Mouse (Mus musculus): ENCODE results near the gene Gle1. TPM values are rescaled to one million over a fixed set of nuclear protein-coding genes. Genes with fewer than 3 reads are reported as not detected.

Gle1 gene
- polyA plus RNA-seq, 1 experiment from 2014 or later = 59.6 TPM

DNA sequence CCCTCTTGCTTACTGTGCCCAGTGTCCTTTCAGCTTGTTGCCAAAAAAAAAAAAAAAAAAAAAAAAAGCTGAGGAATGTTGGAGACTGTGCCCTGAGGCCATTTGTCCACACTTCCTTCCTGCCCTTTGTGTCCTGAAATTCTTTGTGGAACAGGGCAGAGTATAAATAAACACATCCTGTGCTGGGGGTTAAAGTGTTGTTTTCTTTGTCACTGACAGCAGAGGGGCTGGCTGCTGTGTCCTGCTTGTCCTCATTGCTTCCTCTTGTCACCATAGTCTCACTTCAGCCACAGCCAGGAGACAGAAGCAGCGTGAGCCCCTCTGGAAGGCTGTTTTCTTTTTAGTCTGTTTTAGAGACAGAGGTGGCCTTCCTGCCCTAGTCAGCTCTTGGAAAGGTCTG is 9.5 kb downstream of the Gle1 start:
- H3K4me3 ChIP-seq (ENCODE audit: low read length) = no peak overlapping the region
- no peak for ATAC-seq
- no peaks in the 10 kb centered on the region for H3K27me3 ChIP-seq (replicated peaks; ENCODE audit: control insufficient read depth, insufficient read depth, low read length)
- H3K9ac ChIP-seq (ENCODE audit: low read depth, low read length) = no peak overlapping the region
- H3K27ac ChIP-seq (ENCODE audit: low read depth, low read length) = no peak overlapping the region
- WGBS = 63% methylated on average over 1 of the region's 1 CpGs
- H3K4me2 ChIP-seq (ENCODE audit: low read length) = no peak overlapping the region
- no peaks in the 10 kb centered on the region for H3K9me3 ChIP-seq (ENCODE audit: control insufficient read depth, low read length)
- H3K4me1 ChIP-seq (ENCODE audit: control insufficient read depth, insufficient read depth, low read depth, low read length) = no peaks in the 10 kb centered on the region
- peaks cover 34% of the 10 kb centered on the region for H3K36me3 ChIP-seq (ENCODE audit: control insufficient read depth, insufficient read depth, low read length)

DNA sequence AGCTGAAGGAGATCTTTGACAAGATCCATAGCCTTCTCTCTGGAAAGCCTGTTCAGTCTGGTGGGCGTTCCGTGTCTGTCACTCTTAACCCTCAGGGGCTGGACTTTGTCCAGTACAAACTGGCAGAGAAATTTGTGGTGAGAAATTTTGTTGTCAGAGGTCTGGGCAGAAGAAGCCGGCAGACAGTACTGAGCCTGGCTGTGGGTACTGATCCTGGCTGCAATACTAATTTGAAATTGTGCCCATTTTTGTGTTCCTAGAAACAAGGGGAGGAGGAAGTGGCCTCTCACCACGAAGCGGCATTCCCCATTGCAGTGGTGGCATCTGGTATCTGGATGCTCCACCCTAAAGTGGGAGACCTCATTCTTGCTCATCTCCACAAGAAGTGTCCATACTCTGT is 13.7 kb downstream of the Gle1 start:
- no peak for ATAC-seq
- Histone ChIP-seq H3K4me2 (ENCODE audit: low read length) (no peak overlapping the region), H3K27ac (ENCODE audit: low read depth, low read length) (no peak overlapping the region), H3K4me3 (ENCODE audit: low read length) (no peak overlapping the region), H3K9me3 (ENCODE audit: control insufficient read depth, low read length) (no peaks in the 10 kb centered on the region), H3K27me3 (replicated peaks; ENCODE audit: control insufficient read depth, insufficient read depth, low read length) (no peaks in the 10 kb centered on the region), H3K9ac (ENCODE audit: low read depth, low read length) (no peak overlapping the region), H3K36me3 (ENCODE audit: control insufficient read depth, insufficient read depth, low read length) (peaks cover 35% of the 10 kb centered on the region), H3K4me1 (ENCODE audit: control insufficient read depth, insufficient read depth, low read depth, low read length) (no peaks in the 10 kb centered on the region)
- WGBS = 99% methylated on average over 5 of the region's 5 CpGs

DNA sequence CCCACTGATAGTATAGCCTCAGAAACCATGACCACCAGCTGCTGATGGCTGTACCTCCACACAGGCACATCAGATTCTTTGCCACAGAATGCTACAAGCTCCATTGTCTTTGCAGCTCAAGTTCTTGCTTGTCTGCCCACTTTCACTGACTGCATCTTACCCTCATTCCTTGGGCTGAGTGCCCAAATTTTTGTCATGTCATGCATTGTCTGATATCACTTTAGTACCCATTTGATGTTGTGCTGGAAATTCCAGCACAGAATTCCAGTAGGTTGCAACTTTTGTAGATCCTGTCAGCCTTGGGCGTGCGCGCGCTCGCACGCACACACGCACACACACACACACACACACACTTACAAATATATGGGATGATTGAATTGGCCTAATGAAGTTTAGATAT is 26.0 kb downstream of the Gle1 start:
- no peak overlapping the region for H3K4me3 ChIP-seq (ENCODE audit: low read length)
- no peak overlapping the region for H3K4me2 ChIP-seq (ENCODE audit: low read length)
- no peak overlapping the region for H3K9ac ChIP-seq (ENCODE audit: low read depth, low read length)
- H3K36me3 ChIP-seq (ENCODE audit: control insufficient read depth, insufficient read depth, low read length) = peaks cover 17% of the 10 kb centered on the region
- ATAC-seq = no peak
- no peaks in the 10 kb centered on the region for H3K27me3 ChIP-seq (replicated peaks; ENCODE audit: control insufficient read depth, insufficient read depth, low read length)
- peaks cover 9% of the 10 kb centered on the region for H3K4me1 ChIP-seq (ENCODE audit: control insufficient read depth, insufficient read depth, low read depth, low read length)
- no peak overlapping the region for H3K27ac ChIP-seq (ENCODE audit: low read depth, low read length)
- 98% methylated on average over 7 of the region's 7 CpGs for WGBS
- no peaks in the 10 kb centered on the region for H3K9me3 ChIP-seq (ENCODE audit: control insufficient read depth, low read length)

DNA sequence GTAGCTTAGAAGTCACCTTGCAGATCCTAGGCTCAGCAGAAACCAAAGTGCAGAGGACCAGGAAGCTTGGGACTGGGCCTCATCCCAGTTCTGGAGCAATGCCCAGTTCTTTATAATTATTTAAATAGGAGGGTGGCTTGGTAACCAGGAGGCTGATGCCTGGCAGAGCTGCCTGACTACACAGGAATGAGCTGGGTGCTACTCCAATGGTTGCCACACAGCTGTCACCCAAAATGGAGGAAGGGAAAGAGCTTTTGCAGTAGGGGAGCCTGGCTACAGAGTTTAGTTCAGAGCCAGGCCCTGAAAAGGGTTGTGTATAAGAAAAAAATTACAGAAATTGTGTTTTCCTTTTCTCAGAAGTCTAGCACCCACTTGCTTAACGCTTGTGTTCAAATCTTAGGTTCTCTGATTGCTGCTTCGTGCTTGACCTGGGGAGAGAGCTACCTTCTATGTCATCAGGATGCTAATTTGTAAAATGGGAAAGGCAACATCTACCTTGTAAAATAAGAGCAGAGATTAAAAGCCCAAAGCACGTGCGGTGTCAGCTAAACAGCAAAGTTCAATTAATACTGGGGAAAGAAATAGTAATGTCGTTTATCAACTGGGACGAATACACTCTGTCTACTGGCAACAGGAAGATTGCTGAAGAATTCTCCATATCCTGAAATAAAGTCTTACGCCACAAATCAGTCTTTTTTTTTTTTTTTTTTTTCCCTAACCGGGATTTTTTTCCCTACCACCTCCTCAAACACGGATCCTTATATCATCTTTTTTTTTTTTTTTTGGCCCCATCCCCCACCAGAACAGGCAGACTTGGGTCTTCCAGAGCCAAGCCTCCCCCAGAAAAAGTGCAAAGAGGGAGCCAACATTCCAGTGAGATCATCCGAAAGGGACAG is 29.4 kb downstream of the Gle1 start:
- WGBS = 16% methylated on average over 10 of the region's 10 CpGs
- H3K4me1 ChIP-seq (ENCODE audit: control insufficient read depth, insufficient read depth, low read depth, low read length) = peaks cover 38% of the 10 kb centered on the region

DNA sequence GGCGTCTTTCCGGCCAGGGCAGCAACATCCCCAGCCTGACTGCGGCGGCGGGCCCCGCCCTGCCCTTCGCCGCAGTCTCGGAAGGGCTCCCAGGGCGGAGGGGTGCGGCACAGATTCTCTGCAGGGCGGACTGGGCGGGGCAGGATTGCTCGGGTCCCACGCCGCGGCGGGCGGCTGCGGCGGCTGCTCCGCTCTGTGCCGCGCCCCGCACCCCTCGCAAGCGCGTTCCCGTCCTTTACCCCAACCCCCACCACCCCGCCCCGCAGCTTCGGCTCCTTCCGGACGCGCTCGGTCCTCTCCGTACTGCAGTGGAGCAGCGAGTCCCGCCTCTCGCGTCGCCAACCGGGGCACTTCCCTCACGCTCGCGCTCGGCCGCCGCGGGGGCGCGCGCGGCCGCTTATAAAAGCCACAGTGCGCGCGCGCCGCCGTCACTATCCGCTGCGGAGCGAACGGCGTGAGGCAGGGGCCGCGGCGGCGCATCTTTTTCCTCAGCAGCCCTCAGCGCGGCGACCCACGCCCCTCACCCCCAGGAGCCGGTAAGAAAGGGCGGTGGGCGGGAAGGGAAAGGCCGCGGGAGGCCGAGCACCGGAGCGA is 30.1 kb downstream of the Gle1 start, which contains the start of gene Sptan1:
TSS of gene Sptan1 (plus strand) at position 311 of the 594 bp plus-strand sequence.
- Histone ChIP-seq H3K4me3 (ENCODE audit: low read length) (peak within 1 kb of the TSS; percentile 86), H3K4me1 (ENCODE audit: control insufficient read depth, insufficient read depth, low read depth, low read length) (peaks cover 43% of the 10 kb centered on the region), H3K27ac (ENCODE audit: low read depth, low read length) (peak within 1 kb of the TSS; percentile 98), H3K9me3 (ENCODE audit: control insufficient read depth, low read length) (no peaks in the 10 kb centered on the region), H3K9ac (ENCODE audit: low read depth, low read length) (peak within 1 kb of the TSS; percentile 98), H3K36me3 (ENCODE audit: control insufficient read depth, insufficient read depth, low read length) (no peaks in the 10 kb centered on the region; the same call in 1 of the 2 replicates), H3K27me3 (replicated peaks; ENCODE audit: control insufficient read depth, insufficient read depth, low read length) (no peaks in the 10 kb centered on the region), H3K4me2 (ENCODE audit: low read length) (peak within 1 kb of the TSS; percentile 84)
- WGBS = under 1% methylated on average over 79 of the region's 82 CpGs
- peak; percentile 99 for ATAC-seq

More for the DNA sequence above, 29.4 kb downstream of the Gle1 start:
- Histone ChIP-seq H3K27me3 (replicated peaks; ENCODE audit: control insufficient read depth, insufficient read depth, low read length) (no peaks in the 10 kb centered on the region), H3K4me2 (ENCODE audit: low read length) (peak overlapping the region; percentile 84), H3K9ac (ENCODE audit: low read depth, low read length) (peak overlapping the region; percentile 91), H3K9me3 (ENCODE audit: control insufficient read depth, low read length) (no peaks in the 10 kb centered on the region), H3K36me3 (ENCODE audit: control insufficient read depth, insufficient read depth, low read length) (peaks cover 3% of the 10 kb centered on the region; the same call in 1 of the 2 replicates), H3K27ac (ENCODE audit: low read depth, low read length) (peak overlapping the region; percentile 98), H3K4me3 (ENCODE audit: low read length) (peak overlapping the region; percentile 86)
- 0 out of 2 replicates have a peak, but pooled peaks have one; percentile 12 for ATAC-seq

DNA sequence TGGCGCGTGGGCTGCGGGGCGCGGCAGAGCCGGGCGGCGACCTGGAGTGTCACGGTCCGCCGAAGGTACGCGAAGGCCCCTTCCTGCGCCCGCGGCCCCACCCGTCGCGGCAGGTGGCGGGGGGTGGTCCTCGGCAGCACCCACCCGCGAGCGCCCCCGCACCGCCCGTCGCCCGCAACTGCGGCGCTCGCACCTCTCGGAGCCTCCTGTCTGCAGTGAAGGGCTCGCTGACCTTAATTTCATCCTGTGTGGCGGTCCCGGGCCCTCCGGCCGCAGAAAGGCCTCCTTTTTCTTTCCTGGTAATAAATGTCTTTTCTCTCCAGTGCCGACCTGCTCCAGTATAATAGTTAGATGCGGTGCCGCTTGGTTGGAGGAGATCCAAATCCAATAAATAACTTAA is 30.7 kb downstream of the Gle1 start:
- ATAC-seq = peak; percentile 37

DNA sequence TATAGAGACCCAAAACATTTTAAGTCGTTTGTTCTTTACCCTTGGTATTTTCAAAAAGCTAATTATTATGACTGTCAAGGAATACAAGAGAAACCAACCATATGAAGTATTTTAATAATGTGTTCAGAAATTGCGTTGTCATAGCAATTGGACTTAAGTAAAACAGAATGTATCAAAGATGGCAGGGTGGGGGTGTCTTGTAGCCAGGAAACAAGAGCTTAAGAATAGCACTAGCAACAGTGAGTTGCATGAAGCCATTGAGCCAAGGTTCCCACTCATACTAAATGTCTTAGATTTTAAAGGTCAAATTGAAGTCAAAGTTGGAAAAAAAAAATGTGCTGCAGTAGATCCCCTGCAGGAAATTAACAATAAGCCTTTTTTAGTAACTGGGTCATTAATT is 31.6 kb downstream of the Gle1 start:
- Histone ChIP-seq H3K4me1 (ENCODE audit: control insufficient read depth, insufficient read depth, low read depth, low read length) (peaks cover 47% of the 10 kb centered on the region), H3K4me3 (ENCODE audit: low read length) (peak overlapping the region; percentile 86), H3K9me3 (ENCODE audit: control insufficient read depth, low read length) (no peaks in the 10 kb centered on the region), H3K27me3 (replicated peaks; ENCODE audit: control insufficient read depth, insufficient read depth, low read length) (no peaks in the 10 kb centered on the region), H3K36me3 (ENCODE audit: control insufficient read depth, insufficient read depth, low read length) (no peaks in the 10 kb centered on the region; the same call in 1 of the 2 replicates), H3K9ac (ENCODE audit: low read depth, low read length) (peak overlapping the region; percentile 98), H3K4me2 (ENCODE audit: low read length) (peak overlapping the region; percentile 84), H3K27ac (ENCODE audit: low read depth, low read length) (no peak overlapping the region; the same call in 1 of the 2 replicates)
- 49% methylated on average over 2 of the region's 2 CpGs for WGBS
- ATAC-seq = no peak

More for the DNA sequence above, 30.7 kb downstream of the Gle1 start:
- Histone ChIP-seq H3K27ac (ENCODE audit: low read depth, low read length) (peak overlapping the region; percentile 98), H3K4me3 (ENCODE audit: low read length) (peak overlapping the region; percentile 86), H3K4me2 (ENCODE audit: low read length) (peak overlapping the region; percentile 84), H3K27me3 (replicated peaks; ENCODE audit: control insufficient read depth, insufficient read depth, low read length) (no peaks in the 10 kb centered on the region), H3K36me3 (ENCODE audit: control insufficient read depth, insufficient read depth, low read length) (no peaks in the 10 kb centered on the region; the same call in 1 of the 2 replicates), H3K4me1 (ENCODE audit: control insufficient read depth, insufficient read depth, low read depth, low read length) (peaks cover 45% of the 10 kb centered on the region), H3K9ac (ENCODE audit: low read depth, low read length) (peak overlapping the region; percentile 98), H3K9me3 (ENCODE audit: control insufficient read depth, low read length) (no peaks in the 10 kb centered on the region)
- 2% methylated on average over 38 of the region's 41 CpGs for WGBS

DNA sequence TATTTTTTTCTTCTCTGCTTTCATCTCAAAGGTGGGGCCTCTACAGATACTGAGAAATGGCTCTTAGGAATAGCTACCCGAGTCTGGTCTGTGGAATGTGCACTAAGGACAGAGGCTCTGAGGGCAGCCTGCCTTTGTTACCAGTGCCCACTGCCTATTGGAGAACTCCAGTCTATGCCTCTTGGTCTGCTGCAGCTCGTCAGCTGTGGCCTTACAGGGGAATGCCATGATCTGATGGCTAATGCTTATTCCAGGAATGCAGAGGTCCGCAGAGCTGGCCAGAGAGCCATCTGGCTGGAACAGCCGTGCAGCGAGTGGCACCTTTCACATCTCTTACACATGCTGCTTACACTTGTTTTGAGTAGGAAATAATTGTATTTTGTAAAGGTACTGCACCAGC is 32.5 kb downstream of the Gle1 start:
- H3K4me1 ChIP-seq (ENCODE audit: control insufficient read depth, insufficient read depth, low read depth, low read length) = peaks cover 55% of the 10 kb centered on the region
- peak overlapping the region; percentile 84 for H3K4me2 ChIP-seq (ENCODE audit: low read length)
- ATAC-seq = no peak
- no peaks in the 10 kb centered on the region for H3K27me3 ChIP-seq (replicated peaks; ENCODE audit: control insufficient read depth, insufficient read depth, low read length)
- no peaks in the 10 kb centered on the region; the same call in 1 of the 2 replicates for H3K36me3 ChIP-seq (ENCODE audit: control insufficient read depth, insufficient read depth, low read length)
- H3K9ac ChIP-seq (ENCODE audit: low read depth, low read length) = peak overlapping the region; percentile 51; the same call in 1 of the 2 replicates
- no peaks in the 10 kb centered on the region for H3K9me3 ChIP-seq (ENCODE audit: control insufficient read depth, low read length)
- WGBS = 35% methylated on average over 5 of the region's 5 CpGs
- H3K27ac ChIP-seq (ENCODE audit: low read depth, low read length) = no peak overlapping the region; the same call in 1 of the 2 replicates
- H3K4me3 ChIP-seq (ENCODE audit: low read length) = peak overlapping the region; percentile 86

DNA sequence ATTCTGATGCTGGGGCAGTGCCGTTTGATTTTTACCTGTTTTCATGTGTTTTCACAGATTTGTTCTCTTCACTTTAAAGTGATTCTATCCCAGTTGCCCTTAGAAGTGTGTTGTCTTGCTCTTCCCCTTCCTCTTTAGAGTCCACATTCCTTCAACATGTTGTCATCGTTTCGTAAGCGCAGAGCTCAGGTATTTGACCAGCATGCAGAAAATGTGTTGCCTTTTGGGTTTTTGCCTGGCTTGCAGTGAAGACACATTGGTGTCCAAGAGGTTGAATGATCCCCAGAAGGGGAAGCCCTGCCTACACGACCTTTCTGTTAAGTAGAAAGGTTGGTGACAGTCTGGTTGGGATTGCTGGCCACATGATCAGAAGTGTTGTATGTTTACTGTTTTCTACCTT is 33.4 kb downstream of the Gle1 start:
- no peak overlapping the region for H3K9ac ChIP-seq (ENCODE audit: low read depth, low read length)
- H3K27me3 ChIP-seq (replicated peaks; ENCODE audit: control insufficient read depth, insufficient read depth, low read length) = no peaks in the 10 kb centered on the region
- peak overlapping the region; percentile 1; the same call in 1 of the 2 replicates for H3K4me2 ChIP-seq (ENCODE audit: low read length)
- ATAC-seq = no peak
- 79% methylated on average over 5 of the region's 5 CpGs for whole genome bisulfite sequencing
- no peaks in the 10 kb centered on the region for H3K9me3 ChIP-seq (ENCODE audit: control insufficient read depth, low read length)
- no peak overlapping the region; the same call in 1 of the 2 replicates for H3K4me3 ChIP-seq (ENCODE audit: low read length)
- peaks cover 58% of the 10 kb centered on the region for H3K4me1 ChIP-seq (ENCODE audit: control insufficient read depth, insufficient read depth, low read depth, low read length)
- H3K27ac ChIP-seq (ENCODE audit: low read depth, low read length) = no peak overlapping the region
- H3K36me3 ChIP-seq (ENCODE audit: control insufficient read depth, insufficient read depth, low read length) = no peaks in the 10 kb centered on the region; the same call in 1 of the 2 replicates
